Comparison of ENCODE assay signal across 18 mouse cellular contexts in genomic region chr1:143540701-143541100, GRCm38 (mm10).
"Had no signal": no experiment of that assay in that cellular context is flagged by ENCODE, and none has a peak within 500 bp of the region (broad histone marks: within the 10 kb centered on the region; RNA-seq: fewer than 3 reads in every experiment).

No protein-coding gene starts in this region.

- DNase-seq: kidney, adult 2 months; kidney, postnatal 14 days; layer of hippocampus, postnatal 36 days; liver, embryonic 13.5 days; lung, adult 2 months; lung, postnatal 14 days; lung, postnatal 4 days; right cerebral cortex, postnatal 14 days; right cerebral cortex, postnatal 4 days; thymus, adult 2 months; thymus, postnatal 14 days; thymus, postnatal 4 days had no signal

- ATAC-seq: midbrain, embryonic 15.5 days had no signal

- H3K27me3 ChIP-seq: kidney, embryonic 15.5 days; liver, embryonic 13.5 days; midbrain, embryonic 12.5 days; midbrain, embryonic 15.5 days; neural tube, embryonic 13.5 days had no signal

- H3K4me1 ChIP-seq: kidney, embryonic 15.5 days; liver, embryonic 13.5 days; midbrain, embryonic 12.5 days; midbrain, embryonic 15.5 days had no signal

- H3K9me3 ChIP-seq: kidney, embryonic 15.5 days; liver, embryonic 13.5 days; midbrain, embryonic 12.5 days; midbrain, embryonic 15.5 days; neural tube, embryonic 13.5 days had no signal

- H3K4me3 ChIP-seq: kidney, embryonic 15.5 days; left cerebral cortex, adult 2 months; liver, embryonic 13.5 days; midbrain, embryonic 12.5 days; midbrain, embryonic 15.5 days; neural tube, embryonic 13.5 days had no signal

- H3K27ac ChIP-seq: kidney, embryonic 15.5 days; left cerebral cortex, adult 2 months; liver, embryonic 13.5 days; midbrain, embryonic 12.5 days; midbrain, embryonic 15.5 days; neural tube, embryonic 13.5 days; stomach, postnatal 0 days had no signal

- H3K9ac ChIP-seq: kidney, embryonic 15.5 days; liver, embryonic 13.5 days; midbrain, embryonic 12.5 days; midbrain, embryonic 15.5 days; neural tube, embryonic 13.5 days had no signal

- H3K4me2 ChIP-seq: kidney, embryonic 15.5 days; liver, embryonic 13.5 days; midbrain, embryonic 12.5 days; midbrain, embryonic 15.5 days had no signal

- H3K36me3 ChIP-seq: kidney, embryonic 15.5 days; liver, embryonic 13.5 days; midbrain, embryonic 12.5 days; midbrain, embryonic 15.5 days; neural tube, embryonic 13.5 days had no signal
